Mouse (Mus musculus) cerebellum, postnatal 25 days (tissue): ENCODE data around the gene Ubxn4.
"Not testable (repeated sequence)": the region's sequence is repeated elsewhere in the genome, so short reads cannot be mapped to it uniquely, and the experiment has no call there.

Source experiments
- DNase-seq, 2 experiments: peaks; one replicate each; pipeline ENCODE4 v3.0.0; 2021; ENCODE audit warnings: mixed read lengths in 2 of 2

Ubxn4 gene

DNA sequence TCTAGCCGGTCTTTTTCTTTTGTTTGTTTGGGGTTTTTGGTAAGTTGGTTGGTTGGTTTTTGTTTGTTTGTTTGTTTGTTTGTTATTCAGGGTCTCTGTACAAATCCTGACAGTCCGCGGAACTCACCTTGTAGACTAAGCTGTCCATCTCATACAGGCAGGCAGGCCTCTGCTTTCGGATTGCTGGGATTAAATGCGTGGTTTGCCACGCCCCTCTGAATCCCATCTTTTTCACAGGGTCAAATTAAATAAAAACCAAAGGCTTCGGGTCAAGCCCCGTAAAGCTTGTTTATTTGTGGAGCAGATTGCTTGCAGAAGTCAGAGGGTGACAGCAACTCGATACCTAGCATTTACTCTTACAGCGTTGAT, at the start of gene Ubxn4:
Gene Ubxn4, plus strand, starts transcription at position 338 of the 369 bp plus-strand sequence.
- no peak for DNase-seq

- no peak for DNase-seq
Observed at GRCm38 (mm10) chr1:128194011-128194410, 49.8 kb upstream of the Ubxn4 start.

DNA sequence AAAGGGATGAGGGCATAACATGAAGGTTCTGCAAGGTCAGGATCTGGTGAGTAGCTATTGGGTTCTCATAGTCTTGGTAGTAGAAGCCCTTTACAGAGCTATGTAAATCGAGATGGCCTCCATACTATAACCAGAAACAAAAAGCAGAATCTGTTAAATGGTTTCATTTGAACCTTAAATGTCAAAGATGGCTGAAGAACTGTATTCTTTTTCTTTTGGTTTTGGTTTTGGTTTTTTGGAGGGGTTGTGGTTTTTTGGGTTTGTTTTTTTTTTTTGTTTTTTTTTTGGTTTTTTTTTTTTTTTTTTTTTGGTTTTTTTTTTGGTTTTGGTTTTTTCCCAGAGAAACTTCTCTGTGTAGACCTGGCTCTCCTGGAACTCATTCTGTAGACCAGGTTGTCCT, 46.4 kb upstream of the Ubxn4 start:
- no peak for DNase-seq

DNA sequence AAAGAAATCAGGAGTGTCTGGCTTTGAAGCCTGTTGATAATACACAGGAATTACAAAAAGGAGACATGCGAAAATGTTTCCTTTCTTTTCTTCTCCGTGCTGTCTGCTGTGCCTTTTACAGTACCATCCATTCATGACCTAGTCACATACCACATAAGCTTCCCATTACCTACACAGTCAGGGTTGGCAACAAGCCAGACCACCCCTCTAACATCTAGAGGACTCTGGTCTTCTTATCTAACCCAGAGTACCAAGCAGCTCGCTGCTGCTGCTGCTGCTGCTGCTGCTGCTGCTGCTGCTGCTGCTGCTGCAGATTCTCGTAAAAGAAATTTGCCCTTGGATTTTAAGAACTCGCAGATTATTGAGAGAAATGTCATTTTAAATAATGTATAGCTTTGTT, 30.5 kb upstream of the Ubxn4 start:
- peak in 1 of 2 experiments; percentile 20 for DNase-seq

DNA sequence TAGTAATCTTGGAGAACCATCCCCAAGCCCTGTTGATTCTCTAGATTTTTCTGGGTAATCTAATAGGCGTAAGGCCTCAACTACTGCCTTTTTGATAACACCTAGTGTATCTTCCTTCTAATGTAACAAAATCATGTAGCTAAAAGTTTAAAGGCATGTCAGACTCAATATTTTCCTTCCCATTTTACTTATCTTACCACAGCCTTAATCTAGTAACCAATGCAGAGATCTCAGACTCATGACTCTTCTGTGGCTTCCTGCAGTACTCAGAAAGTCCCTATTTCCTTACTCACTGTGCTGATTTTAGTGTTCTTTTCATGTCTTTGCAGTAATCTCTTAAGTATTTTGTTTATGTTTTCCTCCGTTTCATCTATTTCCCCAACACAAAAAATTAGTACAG, 21.9 kb upstream of the Ubxn4 start:
- no peak for DNase-seq

- DNase-seq: no peak
Observed at GRCm38 (mm10) chr1:128223304-128223703, 20.5 kb upstream of the Ubxn4 start.

DNA sequence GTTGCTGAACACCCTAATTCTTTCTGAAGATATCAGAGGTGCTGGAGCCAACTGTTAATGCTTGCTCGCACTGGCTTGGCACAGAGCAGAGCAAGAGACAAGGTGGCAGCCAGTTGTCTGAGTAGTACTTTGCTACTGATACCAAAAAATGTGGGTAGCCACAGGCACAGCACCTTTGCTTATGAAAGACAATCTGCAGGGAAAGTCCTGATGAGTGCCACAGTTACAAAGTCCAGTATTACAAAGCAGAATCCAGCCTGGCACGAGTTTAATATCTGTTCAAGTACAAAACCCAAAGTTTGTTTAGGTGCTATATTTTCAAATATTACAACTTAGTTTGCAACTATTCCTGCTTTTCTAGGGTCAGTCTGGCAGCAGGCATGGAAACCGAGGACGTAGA, 8.6 kb upstream of the Ubxn4 start:
- no peak for DNase-seq

- peak; percentile 96 to 97 for DNase-seq
Observed at GRCm38 (mm10) chr1:128243996-128244726, 397 bp downstream of the Ubxn4 start.

- DNase-seq: peak in 1 of 2 experiments; percentile 61
Observed at GRCm38 (mm10) chr1:128244727-128245355, 1.1 kb downstream of the Ubxn4 start.

- DNase-seq: not testable (repeated sequence)
Observed at GRCm38 (mm10) chr1:128267061-128267460, 23.3 kb downstream of the Ubxn4 start.

DNA sequence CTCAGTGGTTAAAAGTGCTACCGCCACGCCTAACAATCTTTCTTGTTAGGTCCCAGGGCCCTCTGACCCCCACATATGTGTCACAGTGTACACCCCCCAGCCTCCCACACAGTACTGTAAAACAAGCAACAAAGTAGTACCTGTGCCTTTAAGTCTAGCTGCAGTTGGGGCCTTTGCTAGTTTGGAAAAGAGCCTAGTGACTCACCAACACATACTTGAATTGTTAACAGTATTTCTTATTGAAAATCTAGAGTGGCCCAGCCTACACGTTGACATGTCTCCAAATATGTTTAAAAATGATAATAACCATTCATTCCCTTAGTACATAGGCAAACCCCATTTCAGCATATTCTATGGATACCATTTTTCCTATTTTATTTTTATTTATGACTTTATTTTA, 27.0 kb downstream of the Ubxn4 start:
- DNase-seq: no peak

DNA sequence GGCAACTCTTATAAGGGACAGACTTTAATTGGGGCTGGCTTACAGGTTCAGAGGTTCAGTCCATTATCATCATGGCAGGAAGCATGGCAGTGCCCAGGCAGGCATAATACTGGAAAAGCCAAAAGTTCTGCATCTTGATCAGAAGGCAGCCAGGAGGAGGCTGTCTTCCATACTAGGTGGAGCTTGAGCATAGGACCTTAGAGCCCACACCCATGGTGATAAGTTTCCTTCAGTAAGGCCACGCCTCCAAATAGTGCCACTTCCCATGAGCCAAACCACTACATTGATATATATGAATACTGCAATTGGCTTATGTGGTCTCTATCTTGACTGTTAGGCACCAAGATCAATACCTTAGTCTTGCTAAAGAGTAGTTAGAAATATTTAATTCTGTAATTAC, 32.1 kb downstream of the Ubxn4 start:
- DNase-seq: no peak

- no peak for DNase-seq
Observed at GRCm38 (mm10) chr1:128278563-128278962, 34.8 kb downstream of the Ubxn4 start.

GRCm38 (mm10) chr1:128281753-128282152, 38.0 kb downstream of the Ubxn4 start:
- no peak for DNase-seq

DNA sequence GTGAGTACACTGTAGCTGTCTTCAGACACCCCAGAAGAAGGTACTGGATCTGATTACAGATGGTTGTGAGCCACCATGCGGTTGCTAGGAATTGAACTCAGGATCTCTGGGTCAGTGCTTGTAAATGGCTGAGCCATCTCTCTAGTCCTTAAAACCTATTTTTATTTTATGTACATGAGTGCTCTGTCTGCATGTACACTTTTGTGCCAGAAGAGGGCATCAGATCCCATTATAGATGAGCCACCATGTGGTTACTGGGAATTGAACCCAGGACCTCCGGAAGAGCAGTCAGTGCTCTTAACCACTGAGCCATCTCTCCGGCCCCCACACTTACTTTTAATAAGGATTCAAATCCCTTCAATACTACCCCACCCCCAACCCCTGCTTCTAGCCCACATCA, 39.2 kb downstream of the Ubxn4 start:
- DNase-seq: no peak

DNA sequence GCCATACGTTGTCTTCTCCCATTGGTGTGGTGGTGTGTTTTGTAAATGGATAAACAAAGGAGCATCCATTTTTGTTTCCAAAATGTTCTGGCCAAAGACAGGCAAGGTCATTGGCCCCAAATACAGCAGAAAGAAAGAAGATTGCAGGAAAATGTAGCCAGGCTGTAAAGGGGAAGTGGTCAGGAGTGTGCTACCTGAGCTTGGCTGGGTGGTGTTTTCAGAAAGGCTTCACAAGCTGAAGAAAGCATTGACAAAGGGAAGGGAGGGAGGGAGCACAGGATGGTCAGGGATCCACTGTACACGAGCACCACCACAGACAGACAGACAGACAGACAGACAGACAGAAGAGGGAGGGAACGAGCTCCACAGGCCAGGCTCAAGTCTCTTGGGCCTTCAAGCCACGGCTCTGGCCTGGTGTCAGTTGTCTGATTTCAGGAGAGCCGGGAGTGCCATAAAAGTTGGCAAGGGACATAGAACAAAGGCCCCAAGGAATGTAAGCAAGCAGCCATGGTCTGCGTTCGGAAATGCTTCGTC, 40.5 kb downstream of the Ubxn4 start:
- DNase-seq: no peak

DNA sequence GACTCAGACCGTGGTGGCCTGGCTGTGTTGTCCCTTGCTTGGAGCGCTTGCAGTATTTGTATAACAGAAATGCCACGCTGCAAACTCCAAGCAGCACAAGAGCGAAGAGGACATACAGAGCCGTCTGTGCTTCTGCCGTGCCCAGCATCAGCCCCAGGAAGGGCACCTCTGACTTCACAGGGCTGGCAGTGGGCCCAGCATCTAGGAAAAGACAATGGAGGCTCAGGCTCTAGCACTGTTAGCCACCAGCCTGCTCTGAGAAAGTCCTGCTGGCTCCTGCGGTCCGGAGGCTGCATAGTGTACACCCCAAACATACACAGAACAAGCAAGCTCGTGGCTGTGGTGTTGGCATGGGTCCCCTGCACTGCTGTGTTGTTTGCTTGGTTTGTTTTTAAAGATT, 41.4 kb downstream of the Ubxn4 start:
- peak in 1 of 2 experiments; percentile 37 for DNase-seq

- DNase-seq: no peak
Observed at GRCm38 (mm10) chr1:128290295-128290694, 46.5 kb downstream of the Ubxn4 start.

GRCm38 (mm10) chr1:128293524-128293923, 49.8 kb downstream of the Ubxn4 start:
- peak; percentile 76 to 81 for DNase-seq

DNA sequence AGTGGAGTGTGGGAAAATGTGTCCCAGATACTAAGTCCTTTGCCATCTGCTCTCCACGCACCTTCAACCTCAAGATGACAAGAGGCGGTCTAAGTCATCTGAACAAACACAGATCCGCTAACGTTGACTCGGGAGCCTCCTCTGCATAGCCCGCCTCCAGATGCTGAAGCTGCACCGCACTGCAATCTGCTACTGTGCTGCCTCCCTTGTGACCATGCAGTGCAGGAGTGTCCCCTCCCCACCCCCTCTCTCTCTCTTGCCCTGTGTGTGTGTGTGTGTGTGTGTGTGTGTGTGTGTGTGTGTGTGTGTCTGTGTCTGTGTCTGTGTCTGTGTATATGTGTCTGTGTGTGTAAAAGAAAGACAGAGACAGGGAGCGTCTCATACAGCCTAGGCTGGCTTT, 51.5 kb downstream of the Ubxn4 start:
- no peak for DNase-seq

GRCm38 (mm10) chr1:128295717-128296528, 52.2 kb downstream of the Ubxn4 start:
- DNase-seq: no peak

GRCm38 (mm10) chr1:128303900-128304299, 60.1 kb downstream of the Ubxn4 start:
- DNase-seq: peak; percentile 92 to 95

DNA sequence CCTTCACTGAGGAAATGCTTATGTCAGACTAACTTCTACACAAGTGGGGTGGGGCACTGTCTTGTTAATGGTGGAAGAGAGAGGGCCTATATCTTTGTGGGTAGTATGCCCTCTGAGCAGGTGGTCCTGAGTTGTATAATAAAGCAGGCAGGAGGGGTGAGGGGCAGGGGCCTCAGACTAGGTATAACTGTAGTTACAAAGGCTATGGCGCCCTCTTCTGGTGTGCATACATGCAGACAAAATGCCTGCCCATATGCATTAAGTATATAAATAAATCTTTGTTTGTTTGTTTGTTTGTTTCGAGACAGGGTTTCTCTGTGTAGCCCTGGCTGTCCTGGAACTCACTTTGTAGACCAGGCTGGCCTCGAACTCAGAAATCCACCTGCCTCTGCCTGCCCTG, 65.3 kb downstream of the Ubxn4 start:
- peak in 1 of 2 experiments; percentile 45 for DNase-seq
